Mouse (Mus musculus): Measurements from ENCODE around the gene Cd44.

- TF ChIP-seq CTCF (IDR thresholded peaks at IDR 0.05; ENCODE audit: low read depth) = no peak
- no peak for TF ChIP-seq EP300 (IDR thresholded peaks at IDR 0.05; ENCODE audit: low read depth)
Measured at GRCm38 (mm10) chr2:102943983-102944382, 42.5 kb upstream of the Cd44 start.

Data from heart, postnatal 0 days (tissue).